Mouse (Mus musculus): ENCODE data around the gene Creb3l4.
"Not testable (repeated sequence)": the region's sequence is repeated elsewhere in the genome, so short reads cannot be mapped to it uniquely, and the experiment has no call there.

Creb3l4 gene

DNA sequence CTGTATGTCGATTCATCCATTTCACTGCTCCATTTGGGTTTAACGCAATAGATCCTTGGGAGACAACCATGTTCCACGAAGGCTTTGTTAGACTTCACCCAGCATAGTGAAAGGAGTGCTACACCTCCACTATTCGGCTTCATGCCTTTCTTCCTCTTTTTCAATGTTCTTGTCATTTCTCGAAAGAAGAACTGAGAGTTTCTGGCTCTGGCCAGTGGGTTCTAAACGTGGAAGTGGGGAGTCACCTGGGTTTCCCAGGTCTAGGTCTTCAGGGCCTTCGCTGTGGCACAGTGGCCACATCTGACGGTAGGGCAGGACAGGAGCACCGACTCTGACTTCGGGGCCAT, 21.3 kb upstream of the Creb3l4 start:
- DNase-seq = peak; percentile 1

DNA sequence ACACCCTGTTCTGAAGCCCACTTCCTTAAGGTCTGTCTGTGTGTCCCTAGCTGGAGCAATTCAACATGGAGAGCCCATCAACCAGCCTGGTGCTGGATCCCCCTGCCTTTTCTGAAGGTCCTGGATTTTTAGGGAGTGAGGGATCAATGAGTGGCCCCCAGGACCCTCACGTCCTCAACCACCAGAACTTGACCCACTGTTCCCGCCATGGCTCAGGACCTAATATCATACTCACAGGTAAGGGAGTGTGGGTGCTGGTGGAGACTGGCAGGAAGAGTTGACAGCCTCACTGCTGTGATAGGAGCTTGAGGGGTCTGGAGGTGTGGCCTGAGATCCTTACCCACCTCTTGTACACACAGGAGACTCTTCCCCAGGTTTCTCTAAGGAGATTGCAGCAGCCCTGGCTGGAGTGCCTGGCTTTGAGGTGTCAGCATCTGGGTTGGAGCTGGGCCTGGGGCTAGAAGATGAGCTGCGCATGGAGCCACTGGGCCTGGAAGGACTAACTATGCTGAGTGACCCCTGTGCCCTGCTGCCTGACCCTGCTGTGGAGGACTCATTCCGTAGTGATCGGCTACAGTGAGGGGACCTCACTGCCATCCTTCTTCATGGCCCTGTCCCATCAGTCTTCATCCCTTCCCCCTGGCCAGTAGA, 19.9 kb upstream of the Creb3l4 start:
- DNase-seq = no peak

DNA sequence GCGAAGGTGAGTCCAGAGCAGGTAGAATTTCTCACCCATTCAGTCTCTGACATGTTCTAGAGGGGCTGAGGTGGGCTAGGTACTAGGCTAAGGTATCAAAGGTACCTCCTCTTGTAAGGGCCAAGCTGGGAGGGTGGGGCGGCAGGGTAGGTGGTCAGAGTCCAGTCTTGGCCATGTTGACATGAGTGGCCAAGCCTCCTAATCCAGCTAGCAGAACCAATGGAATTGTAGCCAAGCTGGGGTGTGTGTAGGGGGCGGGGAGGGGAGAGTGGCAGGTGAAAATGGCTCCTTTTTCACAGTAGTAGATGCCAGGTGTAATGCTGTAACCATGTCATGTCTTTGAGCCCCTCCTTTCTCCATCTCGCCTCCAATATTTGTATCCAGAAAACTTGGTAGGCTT, 15.2 kb upstream of the Creb3l4 start:
- no peak for DNase-seq

DNA sequence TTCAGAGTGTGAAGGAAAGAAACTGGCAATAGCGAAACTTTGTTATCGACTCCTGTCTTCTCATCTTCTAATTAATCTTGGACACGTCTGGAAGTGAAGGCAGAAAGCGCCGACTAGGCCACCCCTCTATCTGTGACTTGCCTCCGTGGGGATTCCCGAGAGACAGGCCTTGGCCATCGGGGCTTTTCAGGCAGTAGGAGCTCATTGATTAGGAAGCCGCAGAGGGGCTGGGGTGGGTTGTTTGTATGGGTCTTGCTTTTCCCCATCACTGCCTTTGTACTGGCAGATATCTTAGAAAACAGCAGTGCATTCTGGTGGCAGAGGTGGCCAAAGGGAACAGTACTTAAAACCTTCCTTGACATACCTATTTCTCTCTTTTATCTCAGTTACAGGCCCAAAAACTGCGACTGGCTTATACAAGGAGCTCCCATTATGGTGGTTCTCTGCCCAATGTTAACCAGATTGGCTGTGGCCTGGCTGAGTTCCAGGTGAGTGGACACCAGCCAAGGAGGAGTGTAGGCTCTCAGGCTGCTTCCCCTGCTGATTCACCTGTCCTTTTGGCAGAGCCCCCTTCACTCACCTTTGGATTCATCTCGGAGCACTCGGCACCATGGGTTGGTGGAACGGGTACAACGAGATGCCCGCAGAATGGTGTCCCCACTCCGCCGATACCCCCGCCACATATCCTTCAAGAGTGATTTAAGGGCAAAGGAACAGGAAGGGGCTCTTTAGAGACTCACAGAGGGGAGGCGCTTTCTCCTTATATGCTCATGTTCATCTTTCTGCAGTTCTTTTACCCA, 13.6 kb upstream of the Creb3l4 start:
- DNase-seq = no peak

DNA sequence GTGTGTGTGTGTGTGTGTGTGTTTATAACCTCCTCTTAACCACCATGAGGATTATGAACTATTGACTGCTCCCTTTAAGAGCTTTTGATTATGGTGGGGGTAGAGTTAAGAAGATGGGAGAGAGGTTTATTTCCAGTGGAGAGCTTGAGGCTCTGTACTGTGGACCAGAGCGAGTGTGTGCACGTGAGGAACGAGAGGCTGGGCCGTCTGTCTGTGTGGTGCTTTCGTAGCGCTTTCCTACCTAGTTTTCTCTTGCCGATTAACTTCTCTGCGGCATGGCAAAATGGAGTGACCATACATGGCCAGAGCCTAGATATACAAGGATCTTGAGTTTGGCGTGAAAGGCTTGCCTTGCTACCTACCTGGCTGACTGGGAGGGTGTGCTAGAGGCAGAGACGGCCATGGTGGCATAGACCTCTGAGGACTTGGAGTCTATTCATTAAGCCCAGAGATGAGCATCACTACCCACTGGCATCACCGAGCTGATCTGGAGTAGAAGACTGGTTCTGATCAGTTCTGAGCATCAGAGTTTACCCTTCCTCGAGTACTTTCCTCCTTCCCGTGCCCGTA, 12.6 kb upstream of the Creb3l4 start:
- no peak for DNase-seq

DNA sequence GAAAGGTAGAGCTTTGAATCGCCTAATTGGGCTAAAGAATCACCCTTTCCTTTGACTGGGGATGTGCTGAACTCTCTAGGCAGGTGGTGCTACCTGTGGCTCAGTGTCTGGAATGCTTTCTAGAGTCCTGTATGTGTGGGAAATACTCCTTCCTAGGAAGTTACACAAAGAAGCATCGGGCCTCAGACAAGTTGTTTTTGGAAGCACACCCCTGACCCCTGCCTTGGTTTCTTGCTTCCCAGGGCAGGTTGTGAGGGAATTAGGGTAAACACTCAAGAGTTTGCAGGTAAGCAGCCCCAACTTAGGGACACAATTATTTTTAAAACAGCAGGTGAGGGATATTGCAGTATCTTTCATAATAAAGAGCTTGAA, 11.9 kb upstream of the Creb3l4 start:
- no peak for DNase-seq

DNA sequence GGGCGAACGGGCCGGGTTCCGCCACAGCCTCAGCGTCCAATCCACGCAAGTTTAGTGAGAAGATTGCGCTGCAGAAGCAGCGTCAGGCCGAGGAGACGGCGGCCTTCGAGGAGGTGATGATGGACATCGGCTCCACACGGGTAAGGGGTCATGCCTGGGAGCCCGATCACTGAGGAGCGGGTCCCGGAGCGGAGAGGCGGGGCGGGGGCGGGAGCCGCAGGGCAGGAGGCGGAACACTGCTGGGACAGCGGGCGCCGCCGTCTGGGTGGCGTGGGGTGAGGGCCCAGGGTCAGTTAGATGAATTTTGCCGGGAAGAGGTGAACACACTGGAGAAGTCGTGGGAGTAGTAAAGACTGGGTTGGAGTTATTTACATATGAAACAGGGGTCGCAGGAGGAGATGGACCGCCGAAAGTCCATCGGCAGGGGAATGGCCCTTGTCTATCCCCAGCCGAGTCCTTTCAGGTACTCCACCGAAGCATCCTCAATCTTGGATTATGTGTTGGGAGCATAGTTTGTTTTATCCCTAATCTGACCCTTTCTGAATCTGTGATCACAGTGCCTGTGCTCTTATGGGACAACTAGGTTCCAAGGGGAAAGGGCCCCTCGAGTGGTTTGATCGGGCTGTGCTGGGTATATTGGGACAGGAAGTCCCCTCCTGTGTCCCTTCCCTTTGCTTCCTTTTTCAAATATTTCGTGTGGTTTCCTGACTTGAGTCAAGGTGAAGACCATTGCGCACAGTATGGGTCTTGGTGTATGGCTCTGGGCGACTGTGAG, 11.3 kb upstream of the Creb3l4 start:
- peak; percentile 38 for DNase-seq

DNA sequence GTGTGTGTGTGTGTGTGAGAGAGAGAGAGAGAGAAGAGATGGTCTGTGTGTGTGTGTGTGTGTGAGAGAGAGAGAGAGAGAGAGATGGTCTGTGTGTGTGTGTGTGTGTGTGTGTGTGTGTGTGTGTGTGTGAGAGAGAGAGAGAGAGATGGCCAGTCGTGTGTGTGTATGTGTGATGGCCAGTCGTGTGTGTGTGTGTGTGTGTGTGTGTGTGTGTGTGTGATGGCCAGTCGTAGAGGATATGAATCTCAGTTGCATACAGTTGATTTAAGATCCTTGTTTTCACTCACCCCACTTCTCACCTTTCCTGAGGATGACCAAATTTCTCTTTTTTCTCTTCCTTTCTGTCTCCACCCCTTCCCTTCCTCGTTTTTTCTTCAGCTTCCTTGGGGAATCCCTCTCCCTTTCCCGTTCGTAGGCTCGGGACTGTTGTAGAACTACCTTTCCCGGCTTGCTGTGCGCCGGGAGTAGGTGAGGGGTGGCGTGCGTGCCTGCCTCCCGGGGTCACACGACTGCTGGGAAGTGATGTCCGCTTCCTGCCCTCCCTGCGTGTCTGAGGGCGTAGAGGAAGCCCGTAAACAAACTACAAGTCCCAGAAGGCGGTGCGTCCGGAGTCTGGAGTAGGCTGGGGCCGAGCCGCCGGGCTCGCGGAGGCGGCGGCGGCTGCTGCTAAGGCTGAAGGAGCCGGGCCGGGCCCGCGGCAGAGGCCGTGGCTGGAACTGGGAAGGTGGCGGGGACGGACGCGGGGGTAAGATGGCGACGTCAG, 10.5 kb upstream of the Creb3l4 start, which contains the start of gene Crtc2:
Crtc2 (plus strand) TSS at position 511 of the 766 bp plus-strand sequence.
- DNase-seq = peak; percentile 98

DNA sequence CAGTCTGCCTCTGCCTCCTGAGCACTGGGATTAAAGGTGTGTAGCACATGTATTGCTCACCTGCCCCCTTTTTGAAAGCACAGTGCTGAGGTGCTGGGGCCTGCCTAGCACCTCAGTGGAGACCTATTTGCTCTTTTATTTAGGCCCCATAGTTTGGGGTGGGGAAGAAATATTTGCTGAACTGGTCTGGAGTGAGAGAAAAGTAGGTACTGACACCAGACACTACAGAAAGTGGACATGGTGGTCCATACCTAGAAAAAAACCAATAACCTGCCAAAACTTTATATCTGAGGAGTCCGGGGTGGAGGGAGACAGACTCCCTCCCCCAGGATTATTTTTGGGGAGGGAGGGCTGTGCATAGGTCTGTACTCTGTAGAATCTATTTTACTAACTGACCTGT, 9.9 kb upstream of the Creb3l4 start:
- DNase-seq = not testable (repeated sequence)

DNA sequence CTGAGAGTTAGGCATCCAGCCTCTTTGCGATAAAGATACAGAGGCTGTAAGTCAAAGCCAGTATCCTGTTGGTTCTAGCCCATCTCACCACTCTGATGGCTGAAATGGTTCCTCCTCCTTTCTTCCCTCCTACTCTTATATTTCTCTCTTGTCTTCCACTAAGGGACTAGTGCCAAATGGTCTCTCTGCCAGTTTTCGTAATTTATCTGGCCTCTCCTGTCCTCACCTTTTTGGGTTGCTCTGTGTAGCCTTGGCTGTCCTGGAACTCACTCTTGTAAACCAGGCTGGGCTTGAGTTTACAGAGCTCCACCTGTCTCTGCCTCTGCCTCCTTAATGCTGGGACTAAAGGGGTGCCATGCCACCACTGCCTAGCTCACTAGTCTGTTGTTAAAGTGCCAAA, 9.3 kb upstream of the Creb3l4 start:
- DNase-seq = not testable (repeated sequence)

DNA sequence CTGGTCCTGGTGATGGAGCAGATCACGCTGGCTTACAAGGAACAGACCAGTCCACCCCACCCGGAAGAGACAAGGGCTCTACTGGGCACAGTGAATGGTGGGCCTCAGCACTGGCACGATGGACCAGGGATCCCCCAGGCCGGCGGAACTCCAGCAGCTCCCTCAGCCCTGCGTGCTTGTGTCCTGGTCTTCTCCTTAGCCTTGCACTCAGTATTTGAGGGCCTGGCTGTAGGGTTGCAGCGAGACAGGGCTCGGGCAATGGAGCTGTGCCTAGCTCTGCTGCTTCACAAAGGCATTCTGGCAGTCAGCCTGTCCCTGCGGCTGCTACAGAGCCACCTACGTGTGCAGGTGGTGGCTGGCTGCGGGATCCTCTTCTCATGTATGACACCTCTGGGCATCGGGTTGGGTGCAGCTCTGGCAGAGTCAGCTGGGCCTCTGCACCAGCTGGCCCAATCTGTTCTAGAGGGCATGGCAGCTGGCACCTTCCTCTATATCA, 8.5 kb upstream of the Creb3l4 start:
- not testable (repeated sequence) for DNase-seq

DNA sequence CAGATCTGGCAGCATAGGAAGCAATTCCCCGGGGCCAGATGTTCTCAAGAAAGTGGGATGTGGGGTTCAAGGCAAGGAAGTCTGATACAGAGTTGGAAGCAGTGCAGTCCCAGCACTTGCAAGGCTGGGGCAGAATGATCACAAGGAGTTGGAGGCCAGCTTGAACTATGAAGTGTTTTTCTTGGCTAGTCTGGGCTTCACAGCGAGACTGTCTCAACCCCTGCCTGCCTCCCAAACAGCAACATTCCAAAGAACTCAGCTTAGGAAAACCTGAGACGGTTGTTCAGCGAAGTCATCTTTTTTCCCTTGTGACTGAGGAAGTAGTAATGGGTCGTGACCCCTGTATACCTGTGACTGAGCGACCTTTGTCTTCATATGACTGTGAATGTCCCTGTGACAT, 7.5 kb upstream of the Creb3l4 start:
- no peak for DNase-seq

DNA sequence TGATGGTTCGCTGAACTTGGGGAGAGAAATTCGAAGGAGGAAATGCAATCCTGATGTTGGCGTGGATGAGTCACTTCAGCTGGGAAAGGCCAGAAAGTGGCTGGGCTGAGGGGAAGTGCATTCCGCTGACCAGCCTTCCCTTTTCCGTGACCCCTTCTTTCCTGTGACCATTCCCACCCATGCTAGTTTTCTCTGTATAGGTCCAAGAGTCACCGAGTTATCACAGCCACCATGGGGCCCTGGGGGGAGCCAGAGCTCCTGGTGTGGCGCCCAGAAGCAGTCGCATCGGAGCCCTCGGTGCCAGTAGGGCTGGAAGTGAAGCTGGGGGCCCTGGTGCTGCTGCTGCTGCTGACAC, 5.4 kb upstream of the Creb3l4 start:
- peak; percentile 45 for DNase-seq

DNA sequence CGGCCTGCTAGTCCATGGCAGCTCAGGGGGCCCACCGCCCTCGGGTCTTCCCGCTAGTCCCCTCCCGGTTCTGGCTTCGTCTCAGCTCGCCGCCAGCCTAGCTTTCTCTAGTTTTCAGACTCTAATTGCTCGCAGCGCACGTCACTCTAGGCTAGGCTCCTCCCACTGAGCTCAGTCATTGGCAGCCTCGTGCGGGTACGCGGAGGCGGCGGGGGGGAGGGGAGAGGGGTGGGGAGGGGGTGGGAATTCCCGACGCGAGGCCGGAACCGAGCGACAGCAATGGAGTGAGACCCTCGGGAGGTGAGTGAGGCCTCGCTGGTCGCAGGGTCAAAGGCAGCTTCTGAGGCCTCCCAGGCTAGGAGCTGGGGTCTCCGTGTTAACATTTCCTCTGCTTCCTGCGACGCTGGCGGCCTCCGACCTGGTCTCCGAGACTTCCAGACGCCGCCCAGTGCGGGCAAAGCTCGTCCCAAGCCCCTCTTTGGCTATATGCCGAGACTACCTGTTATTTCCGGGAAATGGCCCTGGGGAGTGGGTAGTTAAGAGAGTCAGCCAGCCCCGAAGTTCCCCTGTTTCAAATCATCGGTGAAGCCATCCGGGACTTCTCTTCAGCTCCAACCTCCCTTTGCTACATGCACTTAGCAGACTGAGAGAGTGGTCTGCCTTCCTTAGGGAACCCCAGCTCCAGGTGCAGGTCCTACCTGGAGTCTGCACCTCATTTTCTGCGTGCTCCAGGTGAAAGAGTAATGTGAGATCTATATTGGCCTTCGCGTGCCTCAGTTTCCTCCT, 4.8 kb upstream of the Creb3l4 start, which contains the start of gene Slc39a1:
Slc39a1 (plus strand) TSS at position 213 of the 786 bp plus-strand sequence.
- peak; percentile 99 for DNase-seq

DNA sequence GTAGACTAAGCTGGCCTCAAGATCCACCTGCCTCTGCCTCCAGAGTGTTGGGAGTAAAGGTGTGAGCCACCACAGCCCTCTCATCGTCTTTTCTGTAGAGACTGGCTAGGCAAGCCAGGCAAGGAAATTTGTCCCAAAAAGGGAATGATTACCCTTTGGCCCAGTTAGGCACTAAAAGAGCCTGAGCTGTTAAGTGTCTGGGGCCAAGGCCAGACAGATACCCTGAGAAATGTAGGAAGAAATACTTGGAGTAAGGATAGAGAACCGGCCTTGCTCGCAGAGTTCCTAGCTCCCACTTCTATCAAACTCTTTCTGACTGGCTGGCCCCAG, 4.3 kb upstream of the Creb3l4 start:
- no peak for DNase-seq

DNA sequence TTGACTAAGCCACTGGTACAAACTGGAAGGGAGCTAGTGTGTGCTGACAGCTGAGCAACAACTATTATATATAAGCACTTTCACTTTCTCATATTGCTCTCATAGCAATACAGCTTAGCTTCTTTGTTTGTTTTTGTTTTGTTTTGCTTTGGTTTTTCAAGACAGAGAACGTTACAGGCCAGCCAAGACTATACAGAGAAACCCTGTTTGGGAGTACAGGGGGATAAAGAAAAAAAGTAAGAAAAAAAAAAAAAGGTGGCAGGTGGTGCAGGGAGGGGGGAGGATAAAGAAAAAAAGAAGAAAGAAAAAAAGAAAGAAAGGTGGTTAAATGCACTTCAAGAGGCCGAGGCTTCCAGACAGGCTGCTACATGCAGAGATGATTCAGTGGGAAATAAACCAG, 2.1 kb upstream of the Creb3l4 start:
- DNase-seq = no peak

DNA sequence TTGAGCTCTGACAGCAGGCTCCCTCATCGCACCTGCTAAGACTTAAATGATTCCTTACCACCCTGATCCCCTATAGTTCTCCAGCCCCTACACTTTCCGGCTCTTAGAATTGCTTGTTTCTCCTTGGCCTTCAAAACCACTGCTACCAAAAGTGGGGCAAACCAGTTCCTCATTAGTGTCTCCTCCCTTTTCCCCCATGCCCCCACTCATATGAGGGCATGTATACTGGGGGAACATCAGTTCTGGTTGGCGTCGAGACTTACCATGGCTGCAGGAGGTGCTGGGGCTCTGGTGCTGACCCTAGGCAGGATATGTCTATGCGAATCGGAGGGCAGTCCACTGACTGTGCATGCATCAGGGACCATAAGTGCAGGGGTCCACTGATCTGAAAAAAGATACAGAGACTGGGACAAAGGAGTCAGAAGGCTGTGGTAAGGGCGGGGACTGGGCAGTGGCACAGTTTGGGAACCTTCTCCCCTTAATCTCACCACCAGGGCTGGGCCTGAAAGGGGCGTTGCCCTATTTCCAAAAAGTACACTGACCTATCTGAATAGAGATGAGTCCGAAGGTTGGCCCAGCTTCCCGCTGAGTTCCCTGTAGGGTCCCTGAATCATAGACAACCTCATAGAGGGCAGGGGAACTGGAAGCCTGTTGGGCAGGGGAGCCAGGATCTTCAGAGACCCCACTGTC, 1.5 kb downstream of the Creb3l4 start:
- DNase-seq = no peak

DNA sequence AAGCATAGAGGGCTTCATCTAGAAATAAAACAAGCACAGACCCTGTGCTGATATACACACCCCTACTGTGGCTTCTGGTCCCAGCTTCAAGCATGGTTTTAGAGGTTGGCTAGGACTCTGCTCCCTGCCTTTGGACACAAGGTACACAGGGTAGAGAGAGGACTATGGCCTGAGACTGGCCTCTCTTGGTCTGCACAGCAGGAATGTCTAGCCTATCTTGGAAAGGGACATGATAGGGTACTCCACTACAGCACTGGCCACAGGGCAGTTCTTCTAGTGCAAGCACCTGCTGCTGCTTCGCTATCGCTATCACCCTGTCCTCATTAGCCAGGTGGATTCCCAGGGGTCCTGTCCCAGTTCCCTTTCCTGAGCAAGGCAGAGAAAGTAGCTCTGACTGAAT, 2.1 kb downstream of the Creb3l4 start:
- no peak for DNase-seq

DNA sequence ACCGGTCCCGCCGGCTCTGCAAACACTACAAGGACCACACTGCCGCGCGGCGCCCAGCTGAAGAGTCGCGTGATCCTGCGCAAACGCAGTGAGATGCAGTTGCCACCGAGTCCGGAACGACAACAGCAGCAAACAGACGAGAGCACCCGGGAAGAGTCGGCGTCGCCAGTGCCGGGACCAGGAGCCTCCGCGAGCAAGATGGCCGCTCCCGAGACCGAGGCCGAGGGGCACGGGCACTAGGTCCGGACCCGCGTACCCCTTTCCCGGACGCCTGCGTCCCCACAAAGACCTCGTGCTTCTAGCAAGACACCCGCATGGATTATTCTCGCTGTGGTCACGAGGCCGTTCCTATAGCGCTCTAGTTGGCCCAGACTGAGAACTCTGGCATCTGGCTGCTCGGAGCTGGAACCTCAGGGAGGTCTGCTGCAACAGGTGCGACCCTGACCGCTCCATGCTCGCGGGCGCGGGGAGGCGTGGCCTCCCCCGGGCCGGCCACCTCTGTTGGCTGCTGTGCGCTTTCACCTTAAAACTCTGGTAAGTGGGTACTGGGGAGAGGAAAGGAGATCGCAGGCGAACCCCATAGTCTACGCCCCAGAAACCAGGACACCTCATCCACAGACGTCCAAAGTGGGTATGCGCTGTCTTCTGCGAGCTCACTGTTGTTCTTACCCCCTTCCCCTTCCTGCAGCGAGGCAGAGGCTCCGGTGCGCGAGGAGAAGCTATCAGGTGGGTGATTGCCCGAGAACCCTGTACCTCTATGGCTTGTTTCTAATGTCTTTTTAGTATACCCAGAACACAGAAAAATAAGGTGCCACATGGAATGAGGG, 11.6 kb downstream of the Creb3l4 start, which contains the start of gene Jtb:
Jtb (plus strand) TSS at position 91 of the 827 bp plus-strand sequence.
- peak; percentile 96 for DNase-seq

DNA sequence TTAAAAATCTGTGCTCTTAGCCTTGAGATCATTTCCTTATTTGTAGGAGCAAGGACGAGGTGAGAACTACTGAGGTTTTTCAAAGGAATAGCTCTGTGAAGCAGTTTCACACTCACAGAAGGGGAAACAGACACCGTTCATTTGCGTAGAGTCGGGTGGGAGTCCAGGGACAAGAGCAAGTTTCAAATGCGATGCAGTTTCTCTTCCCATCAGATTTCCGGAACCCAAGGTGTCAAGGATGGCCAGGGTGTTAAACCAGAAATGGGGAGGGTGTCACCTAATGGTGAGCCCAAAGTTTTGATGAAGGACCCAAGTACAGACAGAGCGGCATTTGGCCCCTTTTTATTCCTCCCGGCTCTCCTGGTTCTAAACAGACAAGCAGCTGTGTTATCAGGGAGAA, 12.2 kb downstream of the Creb3l4 start:
- DNase-seq = no peak
